Mouse (Mus musculus): ENCODE data around the gene Etl4.

- TF ChIP-seq CTCF (IDR thresholded peaks at IDR 0.05; ENCODE audit: low read depth) (peak; percentile 66), EP300 (IDR thresholded peaks at IDR 0.05; ENCODE audit: low read depth) (no peak)
Measured at GRCm38 (mm10) chr2:20492125-20492524, 582.5 kb downstream of the Etl4 start.

All from liver, embryonic 14.5 days (tissue).